Mouse (Mus musculus) ovary, postnatal 10 days (tissue): Measurements from ENCODE around the gene Oaz1.

ENCODE experiments used
- DNase-seq: peaks from one replicate; pipeline ENCODE4 v3.0.0; 2022; ENCODE audit warnings: low spot score

Gene Oaz1

GRCm38 (mm10) chr10:80848571-80848970, 22.1 kb downstream of the Oaz1 start:
- DNase-seq = no peak

DNA sequence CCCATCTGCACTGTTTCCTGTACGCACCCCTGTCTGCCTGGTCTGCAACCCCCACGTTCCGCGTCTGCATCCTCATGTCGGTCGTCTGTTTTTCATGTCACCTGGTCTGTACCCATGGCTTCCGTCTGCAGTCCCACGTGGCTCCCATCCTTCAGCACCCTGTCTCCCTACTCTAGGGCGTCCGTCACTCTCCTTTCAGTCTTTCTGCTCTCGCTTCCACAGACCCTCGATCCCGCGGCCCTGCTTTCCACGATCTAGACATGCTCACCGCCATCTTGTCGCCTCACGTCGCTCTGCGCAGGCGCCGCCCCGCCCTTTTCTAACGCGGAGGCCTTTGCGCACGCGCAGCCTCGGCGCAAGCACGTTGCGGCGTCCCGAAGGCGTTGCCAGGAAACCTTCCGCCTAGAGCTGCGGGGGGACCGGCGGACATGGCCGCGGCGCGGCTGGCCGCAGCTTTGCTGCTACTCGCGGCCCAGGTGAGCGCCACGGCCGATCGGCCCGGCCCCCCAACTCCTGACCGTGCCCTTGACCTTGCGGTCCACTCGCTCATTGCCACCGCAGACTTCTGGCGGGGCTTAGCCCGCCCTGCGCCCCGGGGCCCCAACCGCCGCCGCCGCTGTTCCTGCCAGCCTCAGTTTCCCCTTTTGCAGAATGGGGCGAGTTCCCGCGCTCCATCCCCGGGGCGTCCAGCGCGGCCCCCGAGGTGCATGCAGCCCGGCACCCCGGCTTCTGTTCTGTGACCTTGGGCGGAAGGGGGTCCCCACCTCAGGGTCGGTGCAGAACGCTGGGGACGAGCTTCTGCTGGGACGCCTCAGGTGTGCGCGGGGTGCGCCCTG, 28.7 kb downstream of the Oaz1 start, which contains the start of the genes Lsm7 and Sppl2b:
Lsm7 (minus strand) TSS at position 297 of the 836 bp plus-strand sequence.
Sppl2b (plus strand) TSS at position 363 of the 836 bp plus-strand sequence.
- DNase-seq = peak; percentile 99

DNA sequence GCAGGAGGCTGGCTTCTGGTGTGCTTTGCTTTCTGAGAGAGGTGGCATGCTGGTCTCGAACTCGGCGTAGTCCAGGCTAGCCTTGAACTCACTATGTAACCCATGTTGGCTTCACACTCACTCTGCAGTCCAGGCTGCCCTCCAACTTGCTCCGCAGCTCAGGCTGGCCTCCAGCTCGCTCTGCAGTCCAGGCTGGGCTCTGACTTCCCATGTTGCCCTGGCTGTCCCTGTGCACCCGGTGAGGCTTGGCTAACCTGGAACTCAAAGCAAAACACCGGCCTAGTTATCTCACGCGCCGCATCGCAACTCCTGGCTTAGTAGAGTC, 29.3 kb downstream of the Oaz1 start:
- DNase-seq = no peak

GRCm38 (mm10) chr10:80856267-80856666, 29.8 kb downstream of the Oaz1 start:
- no peak for DNase-seq

DNA sequence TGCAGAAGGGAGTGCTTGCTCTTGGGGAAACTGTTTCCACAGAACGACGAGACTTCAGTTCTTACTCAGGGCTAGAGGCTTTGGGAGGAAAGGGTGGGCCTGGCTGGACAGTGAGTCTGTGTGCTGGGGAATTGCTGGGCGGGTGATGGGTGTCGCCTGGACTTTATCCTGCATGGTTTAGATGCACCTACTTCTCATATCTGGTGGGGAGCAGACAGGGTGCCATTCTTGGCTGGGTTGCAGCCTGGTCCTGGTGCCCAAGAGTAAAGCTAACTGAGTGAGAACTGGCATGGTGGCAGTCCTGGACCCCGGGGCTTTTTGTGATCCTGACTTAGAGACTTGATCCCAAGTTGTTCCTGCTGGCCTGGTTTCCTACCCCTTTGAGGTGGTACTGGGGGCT, 30.5 kb downstream of the Oaz1 start:
- no peak for DNase-seq

DNA sequence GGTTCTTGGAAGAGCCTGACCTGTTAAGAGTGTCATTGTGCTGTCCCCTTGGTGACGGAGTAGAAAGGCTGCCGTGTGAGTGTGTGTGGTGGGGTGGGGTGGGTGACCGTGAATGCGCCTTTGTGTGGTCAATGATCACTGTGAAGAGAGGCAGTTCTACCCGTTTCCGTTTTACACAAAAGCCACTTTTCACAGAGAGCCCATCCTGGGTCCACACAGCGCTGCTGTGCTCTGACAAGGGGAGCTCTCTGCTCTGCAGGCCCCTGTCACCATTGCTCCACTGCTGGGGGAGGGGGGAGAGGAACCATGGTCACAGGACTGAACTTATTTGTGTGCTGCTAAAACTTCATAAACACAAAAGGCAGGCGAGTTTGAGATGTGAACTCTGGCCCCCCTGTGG, 30.9 kb downstream of the Oaz1 start:
- no peak for DNase-seq

- no peak for DNase-seq
These were observed 31.4 kb downstream of the Oaz1 start for GRCm38 (mm10) chr10:80857848-80858247.

GRCm38 (mm10) chr10:80858350-80858935, 32.0 kb downstream of the Oaz1 start:
- DNase-seq = no peak

- no peak for DNase-seq
These were observed 35.8 kb downstream of the Oaz1 start for GRCm38 (mm10) chr10:80862305-80862704.

DNA sequence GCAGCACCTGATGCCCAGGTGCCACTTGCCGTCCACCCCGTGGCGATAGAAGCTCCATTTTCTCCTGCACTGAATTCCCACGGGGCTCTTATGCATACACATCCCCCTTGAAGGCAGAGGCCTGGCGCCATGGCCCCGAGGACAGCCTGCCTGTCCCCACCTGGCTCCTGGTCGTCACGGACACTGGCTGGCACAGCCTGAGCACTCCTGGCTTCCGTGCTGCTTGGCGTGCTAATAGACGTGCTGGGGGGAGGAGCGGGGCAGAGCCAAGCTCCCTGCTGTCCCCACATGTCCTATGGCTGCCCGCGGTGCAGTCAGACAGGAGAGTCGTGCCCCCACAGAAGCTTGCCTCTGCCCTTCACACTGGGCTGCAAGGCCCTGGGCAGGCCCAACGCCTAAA, 38.0 kb downstream of the Oaz1 start:
- no peak for DNase-seq

GRCm38 (mm10) chr10:80870993-80871392, 44.5 kb downstream of the Oaz1 start:
- no peak for DNase-seq

GRCm38 (mm10) chr10:80871581-80871980, 45.1 kb downstream of the Oaz1 start, which contains the start of gene Tmprss9:
Gene Tmprss9 (plus strand): TSS chr10:80871848.
- DNase-seq = no peak

DNA sequence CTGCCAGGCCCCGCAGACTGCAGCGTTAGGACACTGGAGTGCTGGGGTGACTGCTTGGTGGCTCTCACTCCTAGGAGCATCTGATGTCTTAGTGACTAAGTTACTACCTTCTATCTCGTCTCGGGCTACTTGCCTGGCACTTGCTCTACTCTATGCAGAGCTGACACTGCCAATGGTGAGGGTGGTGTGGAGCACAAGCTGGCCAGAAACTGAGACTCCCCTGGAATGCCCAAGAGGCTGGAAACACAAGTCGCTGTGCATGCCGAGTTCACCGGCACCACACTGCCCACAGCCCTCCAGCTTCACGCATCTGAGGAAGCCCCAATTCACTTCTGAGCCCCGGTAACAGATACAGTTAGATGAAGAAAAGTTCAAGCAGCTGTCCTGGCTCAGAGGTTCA, 47.6 kb downstream of the Oaz1 start:
- DNase-seq = no peak

DNA sequence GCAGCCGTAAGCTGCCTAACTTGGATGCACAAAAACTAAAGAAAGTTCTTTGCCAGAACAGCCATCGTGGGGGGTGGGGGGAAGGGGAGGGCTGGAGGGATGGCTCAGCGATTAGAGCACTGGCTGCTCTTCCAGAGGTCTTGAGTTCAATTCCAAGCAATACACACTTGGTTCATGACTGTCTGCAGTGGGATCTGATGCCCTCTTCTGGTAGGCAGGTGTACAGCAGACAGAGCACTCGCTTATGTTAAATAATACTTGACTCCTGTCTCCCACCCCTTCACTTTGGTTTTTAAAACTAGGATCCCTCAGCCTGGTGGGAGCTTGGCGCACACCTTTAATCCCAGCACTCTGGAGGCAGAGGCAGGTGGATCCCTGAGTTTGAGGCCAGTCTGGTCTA, 49.6 kb downstream of the Oaz1 start:
- no peak for DNase-seq

DNA sequence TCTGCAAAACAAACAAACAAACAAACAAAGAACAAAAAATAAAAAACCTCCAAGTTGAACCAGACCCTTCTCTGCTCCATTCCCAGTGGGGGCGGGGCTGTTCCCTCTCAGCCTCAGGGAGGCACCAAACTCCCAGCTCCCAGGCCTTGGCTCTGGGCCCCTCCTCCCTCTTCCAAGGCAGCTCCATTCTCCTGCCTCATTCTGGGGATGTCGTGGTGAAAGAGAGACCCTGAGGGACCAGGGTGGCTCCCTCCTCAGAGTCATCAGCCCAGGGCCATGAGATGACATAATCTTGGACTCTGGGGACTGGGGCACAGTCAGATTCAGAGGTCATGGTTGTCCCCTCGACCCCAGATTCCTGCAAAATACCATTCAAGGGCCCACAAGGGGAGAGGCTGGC, 50.1 kb downstream of the Oaz1 start:
- no peak for DNase-seq
